Mouse (Mus musculus): Measurements from ENCODE around the gene Dnmt1.

The Dnmt1 gene

DNA sequence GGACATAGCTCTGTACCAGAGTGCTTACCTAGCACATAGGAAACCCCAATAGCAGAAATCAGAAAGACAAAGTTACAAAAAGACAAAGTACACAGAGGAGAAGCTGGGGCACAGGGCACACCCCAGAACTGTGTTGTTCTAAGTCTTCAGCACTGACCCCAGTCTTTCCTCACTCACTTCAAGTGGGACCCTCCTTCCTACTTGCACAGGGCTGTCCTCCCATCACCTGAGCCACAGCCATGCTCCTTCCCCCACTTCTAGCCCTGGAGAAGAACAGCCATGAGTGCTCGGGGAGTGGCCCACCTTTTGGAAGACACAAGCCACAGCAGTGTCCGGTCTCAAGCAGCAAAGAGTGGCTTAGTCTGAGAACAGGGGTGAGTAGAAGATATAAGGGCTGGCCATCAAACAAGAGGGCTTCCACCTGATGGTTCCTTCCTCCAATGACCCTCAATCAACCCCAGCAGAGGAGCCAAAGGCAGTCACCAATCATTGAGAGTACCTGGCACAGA, at the start of gene Dnmt1:
Dnmt1 (minus strand) TSS at position 459 of the 509 bp plus-strand sequence.
- DNase-seq = no peak

DNA sequence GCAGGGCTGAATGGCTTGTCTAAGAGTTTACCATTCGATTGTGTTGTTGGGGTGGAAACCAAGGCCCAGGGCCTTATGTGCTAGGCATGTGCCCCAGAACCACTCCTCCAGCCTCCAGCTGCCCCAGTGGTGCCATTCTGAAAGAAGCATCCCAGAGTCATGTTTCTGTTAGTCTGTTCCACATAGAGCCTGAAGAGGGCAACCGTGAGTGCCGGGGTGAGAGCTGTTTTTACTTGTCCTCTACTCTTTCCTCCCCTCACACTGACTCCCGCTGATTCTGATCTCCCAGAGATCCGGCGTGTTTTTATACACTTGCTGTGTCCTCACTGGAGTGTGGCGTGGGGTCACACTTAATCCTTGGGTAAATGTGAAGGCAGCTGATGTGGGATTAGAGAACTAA, 48.3 kb upstream of the Dnmt1 start:
- DNase-seq = no peak

DNA sequence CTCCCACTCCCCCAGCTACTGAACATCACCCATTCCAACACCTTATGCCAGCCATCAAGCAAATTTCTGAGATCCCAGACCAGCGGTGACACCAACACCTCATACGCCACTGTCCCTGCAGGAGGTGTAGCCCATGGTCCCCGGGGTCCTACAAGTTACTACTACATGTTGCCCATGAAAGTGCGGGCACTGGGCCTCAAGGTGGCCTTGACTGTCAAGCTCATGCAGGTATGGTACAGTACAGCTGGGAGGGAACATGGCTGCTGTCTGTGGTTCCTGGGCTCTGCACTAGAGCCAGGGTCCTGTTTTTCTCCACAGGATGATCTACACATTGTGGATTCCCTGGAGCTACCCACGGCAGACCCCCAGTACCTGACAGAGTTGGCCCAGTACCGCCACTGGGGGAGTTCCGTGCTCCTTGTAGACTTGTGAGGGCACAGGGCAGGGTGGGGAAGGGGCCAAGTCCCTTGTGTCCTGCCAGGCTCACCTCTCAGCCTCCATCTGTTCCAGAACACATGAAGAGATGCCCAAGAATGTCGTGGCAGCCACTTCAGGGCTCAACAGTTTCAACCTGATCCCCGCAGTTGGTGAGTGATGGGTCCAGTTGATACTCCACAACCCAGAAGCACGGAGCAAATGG, 47.7 kb upstream of the Dnmt1 start:
- no peak for DNase-seq

DNA sequence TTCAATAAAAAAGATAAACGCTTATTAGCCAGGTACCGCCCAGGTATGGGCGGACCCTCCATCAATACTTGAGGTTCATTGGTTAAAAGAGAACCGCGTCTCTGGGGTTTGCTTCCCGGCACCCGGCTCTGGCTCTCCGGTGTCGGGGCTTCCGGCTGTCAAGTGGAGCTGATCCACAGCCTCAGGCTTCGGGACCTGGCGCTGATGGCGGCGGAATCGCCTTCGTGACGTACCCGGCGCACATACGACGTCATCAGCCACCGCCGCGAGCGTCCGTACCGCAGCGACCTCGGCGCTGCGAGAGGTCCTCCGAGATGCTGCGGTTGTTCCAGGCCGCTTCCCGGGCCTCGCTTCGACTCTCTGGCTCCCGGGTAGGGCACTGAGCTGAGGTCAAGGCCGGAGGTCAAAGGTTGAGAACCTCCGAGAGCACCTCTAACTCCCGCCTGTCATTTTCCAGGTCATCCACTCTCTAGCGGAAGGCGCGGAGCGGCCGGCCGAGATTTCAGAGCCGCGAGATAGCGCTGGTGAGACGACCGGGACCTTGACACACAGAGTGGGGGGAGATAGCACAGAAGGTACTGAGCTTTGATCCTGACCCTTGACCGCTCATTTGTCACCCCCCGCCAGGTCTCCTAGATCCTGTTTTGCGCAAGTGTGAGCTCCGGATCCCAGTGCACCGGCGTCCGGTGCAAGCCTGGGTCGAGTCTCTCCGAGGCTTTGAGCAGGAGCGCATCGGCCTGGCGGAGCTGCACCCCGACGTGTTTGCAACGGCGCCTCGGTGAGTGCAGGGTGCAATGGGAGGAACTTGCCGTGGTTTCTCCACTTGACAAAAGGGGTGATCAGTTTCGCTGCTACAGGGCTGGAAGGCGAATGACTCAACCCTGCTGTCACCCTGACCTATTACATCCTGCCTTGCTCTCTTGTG, 43.2 kb upstream of the Dnmt1 start, which contains the start of gene Mrpl4:
Mrpl4 (plus strand) TSS at position 112 of the 925 bp plus-strand sequence.
- peak; percentile 88 for DNase-seq

DNA sequence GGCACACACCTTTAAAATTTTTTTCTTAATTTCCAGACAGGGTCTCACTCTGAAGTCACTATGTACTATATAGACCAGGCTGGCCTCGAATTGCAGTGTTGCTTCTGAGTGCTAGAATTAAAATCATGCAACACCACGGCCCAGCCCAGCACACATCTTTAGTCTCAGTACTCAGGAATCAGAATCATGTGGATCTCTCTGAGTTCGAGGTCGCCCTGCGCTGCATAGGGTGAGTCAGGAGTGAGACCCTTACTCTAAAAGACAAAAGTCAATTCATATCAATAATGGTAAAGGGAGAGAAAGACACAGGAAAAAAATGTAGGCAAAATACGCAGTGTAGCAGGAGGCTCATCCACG, 42.6 kb upstream of the Dnmt1 start:
- DNase-seq = no peak

DNA sequence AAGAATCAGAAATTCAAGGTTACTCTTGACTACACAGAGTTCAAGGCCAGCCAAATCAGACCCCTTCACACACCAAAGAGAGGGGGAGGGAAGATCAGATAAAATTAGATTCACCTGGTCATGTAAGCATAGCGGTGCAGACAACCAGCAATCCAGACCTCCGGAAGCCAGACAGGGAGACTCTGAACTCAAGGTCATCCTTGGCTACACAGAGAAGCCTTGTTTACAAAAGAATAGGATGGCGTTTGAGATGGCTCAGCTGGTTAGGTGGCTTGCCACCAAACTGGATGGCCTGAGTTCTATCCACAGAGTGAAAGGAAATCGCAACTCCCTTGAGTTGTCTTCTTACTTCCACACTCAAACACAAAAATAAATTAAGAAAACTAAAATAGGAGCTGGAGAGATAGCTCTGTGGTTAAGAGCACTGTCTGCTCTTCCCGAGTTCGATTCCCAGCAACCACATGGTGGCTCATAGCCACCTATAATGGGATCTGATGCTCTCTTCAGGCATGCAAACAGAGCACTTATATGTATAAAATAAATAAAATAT, 42.0 kb upstream of the Dnmt1 start:
- no peak for DNase-seq

DNA sequence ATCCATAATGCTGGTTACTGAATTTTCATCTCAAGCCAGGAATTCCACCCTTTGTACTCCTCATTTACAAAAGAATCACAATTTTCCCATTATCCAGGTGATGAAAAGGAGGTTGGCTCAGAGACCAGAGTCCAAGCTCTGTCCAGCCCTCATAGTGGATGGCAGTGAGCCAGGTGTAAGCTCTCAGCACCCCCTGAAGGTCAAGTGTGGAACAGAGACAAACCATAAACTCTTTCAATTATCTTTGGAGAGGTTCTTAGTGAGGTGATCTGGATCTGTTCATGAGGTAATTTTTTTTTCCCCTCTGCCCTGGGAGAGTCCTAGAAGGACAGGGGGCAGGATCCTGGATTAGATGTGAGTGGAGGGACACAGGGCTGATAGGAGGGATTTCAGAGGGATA, 41.1 kb upstream of the Dnmt1 start:
- no peak for DNase-seq

DNA sequence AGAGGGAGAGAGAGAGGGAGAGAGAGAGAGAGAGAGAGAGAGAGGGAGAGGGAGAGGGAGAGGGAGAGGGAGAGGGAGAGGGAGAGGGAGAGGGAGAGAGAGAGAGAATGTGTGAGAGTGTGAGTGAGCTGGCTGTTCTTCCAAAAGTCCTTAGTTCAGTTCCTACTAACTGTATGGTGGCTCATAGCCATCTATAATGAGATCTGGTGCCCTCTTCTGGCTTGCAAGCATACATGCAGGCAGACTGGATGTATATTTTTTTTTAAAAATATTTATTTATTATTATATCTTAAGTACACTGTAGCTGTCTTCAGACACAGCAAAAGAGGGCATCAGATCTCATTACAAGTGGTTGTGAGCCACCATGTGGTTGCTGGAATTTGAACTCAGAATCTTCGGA, 38.6 kb upstream of the Dnmt1 start:
- DNase-seq = peak; percentile 28

DNA sequence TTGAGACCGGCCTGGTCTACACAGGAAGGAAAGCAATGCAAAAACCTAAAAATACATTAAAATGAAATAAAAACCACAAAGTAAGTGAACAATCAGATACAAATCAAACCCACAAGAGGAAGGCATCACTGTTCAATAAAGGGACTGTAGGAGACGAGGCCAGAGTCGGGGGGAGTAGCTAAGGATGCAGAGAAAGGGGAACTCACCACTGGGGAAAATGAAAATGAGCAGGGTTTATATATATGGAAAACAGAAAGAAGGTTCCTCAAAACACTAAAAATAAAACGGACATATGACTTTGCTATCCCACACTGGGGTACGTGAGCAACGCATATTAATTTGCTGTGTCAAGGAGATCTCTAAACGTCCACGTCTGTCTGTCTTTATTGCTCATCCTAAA, 37.4 kb upstream of the Dnmt1 start:
- DNase-seq = no peak

DNA sequence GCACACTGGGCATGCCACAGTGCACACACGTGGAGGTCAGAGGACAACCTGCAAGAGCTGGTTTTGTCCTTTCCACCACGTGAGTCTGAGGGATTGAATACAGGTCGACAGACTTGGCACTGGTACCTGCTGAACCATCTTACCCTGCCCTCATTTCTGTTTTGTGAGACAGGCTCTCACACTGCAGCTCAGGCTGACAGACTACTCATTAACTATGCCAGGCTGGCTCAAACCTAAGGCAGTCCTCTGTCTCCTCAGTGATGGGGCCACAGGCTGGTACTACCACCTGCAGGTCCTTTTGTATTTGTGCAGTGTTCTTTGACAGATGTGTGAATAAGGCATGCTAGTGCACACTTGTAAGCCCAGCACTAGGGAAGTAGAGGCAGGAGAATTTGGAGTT, 35.4 kb upstream of the Dnmt1 start:
- DNase-seq = no peak

DNA sequence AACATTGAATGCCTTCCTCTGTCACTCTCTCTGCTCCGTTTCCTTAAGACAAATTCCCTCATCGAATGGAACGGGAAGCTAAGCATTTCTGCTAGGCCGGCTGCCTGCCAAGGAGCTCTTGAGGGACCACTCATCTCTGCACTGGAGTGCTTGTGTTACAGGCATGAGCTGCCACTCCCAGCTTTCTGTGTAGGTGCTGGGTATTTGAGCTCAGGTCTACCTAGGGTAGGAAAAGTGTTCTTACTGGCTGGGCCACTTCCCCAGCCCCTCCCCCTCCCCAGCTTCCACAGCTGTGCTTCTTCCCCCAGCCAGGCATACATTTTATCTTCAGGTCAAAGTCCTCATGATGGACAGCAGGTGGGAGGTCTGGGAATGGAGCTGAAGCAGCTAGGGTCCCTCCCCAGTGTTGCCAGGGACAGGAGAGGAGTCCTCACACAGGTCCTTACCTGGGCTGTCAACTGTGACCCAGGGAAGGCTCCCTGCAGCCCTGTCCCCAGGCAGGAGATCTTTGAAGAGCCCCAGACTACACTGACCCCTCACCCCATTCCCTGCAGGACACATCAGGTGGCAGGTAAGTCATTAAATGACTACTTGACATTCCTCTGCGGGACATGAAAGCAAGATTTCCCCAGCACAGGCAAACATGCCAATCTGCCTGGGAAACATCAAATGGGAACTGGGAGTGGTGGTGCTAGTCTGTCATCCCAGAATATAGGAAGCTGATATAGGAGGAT, 33.6 kb upstream of the Dnmt1 start:
- DNase-seq = no peak

DNA sequence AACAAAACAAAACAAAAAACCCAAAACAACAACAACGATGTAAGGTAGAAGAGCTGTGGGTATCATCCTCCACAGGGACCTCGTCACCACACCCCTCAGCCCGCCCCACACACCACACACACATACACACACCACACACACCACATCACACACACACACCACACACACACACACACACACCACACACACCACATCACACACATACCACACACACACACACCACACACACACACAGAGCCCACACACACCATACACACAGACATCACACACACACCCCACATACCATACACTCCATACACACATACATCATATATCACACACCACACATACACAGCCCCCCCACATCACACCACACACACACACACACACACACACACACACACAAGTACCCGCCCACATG, 31.9 kb upstream of the Dnmt1 start:
- DNase-seq = no peak

DNA sequence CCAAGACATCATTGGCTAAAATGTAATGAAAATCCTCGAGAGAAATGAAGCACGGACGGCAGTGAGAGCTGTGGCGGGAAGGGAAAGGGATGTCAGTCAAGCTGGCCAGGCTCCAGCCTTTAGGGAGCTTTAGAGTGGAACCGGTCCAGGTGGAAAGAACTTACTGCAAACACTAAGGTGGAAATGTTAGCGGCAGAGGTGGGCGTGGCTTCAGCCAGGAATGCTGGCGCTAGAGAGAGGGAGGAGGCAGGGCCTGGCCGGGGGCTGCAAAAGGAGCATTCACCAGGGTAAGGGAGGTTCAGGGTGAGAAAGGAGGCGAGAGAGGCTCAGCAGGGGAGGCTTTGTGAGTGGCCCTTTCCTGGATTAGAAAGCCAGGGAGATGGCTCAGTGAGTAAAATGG, 31.2 kb upstream of the Dnmt1 start:
- DNase-seq = peak; percentile 31

DNA sequence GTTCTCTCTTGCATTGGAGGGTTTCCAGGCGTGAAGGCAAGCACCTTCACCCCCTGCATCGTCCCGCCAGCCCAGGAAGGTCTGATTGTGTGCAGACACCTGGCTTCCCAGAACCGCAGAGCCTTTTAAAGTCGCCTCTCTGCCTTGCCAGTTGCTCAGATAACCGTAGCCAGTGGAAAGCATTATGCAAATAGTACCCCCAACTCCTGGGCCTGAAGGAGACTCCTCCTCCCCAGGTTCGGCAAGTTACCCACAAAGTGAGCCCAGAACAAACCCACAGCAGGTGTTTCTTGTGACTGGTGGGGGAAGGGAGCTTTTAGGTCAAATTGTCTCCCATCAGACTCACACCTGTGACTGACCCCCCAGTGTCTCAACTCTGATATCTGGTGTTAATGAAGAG, 28.3 kb upstream of the Dnmt1 start:
- DNase-seq = peak; percentile 44

DNA sequence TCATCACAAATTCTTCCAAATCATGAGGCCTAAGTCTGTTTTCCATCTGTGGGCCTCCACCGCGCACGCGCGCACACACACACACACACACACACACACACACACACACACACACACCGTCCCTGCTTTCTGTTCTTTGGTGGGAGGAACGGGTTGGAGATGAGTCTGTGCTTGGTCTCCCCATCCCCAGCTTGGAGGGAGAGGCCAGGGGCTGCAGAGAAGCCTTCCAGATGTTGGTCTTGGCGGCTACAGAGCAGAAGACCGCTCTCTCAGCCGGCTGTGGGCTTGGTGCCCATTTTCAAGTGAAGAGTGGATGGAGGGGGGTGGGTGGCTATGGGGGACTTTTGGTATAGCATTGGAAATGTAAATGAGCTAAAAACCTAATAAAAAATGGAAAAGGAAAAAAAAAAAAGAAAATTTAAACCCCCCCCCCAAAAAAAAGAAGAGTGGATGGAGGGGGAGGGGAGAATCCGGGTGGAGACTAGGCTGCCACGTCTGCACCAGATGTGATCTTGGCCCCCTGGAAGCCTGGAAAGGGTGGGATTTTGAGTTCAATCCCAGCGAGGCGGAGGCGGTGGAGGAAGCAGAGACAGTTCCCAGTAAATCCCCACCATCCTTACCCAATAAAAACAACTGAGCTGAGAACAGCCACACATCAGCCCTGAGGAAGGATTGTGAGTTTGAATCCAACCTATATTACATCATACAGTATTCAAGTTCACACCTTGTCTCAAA, 27.4 kb upstream of the Dnmt1 start:
- no peak for DNase-seq

DNA sequence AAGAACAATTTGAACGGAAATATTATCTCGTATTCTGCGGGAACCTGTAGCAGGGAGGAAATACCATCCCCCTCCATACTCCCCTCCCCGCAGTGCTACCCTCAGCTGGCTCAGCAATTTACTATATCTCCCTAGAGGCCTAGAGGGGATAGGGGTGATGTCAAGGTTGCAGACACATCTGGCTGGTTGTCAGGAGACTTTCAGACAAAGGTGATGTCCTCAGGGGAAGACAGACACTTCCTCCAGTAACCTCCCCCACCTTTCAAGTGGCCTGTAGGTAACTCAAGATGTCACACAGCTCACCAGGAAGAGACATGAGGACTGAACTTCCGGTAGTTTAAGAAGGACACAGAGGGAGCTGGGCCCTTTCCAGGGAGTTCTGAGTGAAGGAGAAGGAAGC, 23.5 kb upstream of the Dnmt1 start:
- peak; percentile 54 for DNase-seq

DNA sequence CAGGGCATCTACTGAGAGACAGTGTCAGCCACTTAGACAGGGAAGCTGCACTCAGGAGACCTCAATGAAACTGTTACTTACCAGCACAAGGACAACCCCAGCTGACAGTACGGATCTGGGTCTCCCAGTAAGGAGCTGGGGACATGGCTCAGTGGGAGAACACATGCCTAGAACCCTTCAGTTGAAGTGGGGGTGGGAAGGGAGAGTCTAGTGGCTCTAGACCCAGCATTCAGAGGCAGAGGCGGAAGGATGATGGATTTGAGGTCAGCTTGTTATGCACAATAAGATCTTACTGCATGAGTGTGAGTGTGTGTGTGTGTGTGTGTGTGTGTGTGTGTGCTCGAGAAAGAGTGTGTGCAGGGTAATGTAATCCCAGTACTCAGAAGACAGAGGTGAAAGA, 22.5 kb upstream of the Dnmt1 start:
- no peak for DNase-seq

DNA sequence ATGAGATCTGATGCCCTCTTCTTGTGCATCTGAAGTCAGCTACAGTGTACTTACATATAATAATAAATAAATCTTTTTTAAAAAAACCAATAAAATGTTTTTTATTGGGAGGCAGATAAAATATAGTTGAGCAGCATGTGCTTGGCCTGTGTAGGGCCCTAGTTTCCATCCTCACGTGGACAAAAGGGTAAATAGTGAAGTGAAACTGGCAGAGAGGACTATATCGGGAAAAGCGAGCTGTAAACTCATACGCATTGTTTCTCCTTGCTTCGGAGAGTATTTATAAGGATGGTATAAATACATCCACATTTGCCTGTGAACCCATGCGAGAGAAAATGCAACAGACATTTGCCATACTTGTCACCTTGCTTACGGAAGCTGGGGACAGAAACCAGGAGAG, 20.1 kb upstream of the Dnmt1 start:
- DNase-seq = no peak

DNA sequence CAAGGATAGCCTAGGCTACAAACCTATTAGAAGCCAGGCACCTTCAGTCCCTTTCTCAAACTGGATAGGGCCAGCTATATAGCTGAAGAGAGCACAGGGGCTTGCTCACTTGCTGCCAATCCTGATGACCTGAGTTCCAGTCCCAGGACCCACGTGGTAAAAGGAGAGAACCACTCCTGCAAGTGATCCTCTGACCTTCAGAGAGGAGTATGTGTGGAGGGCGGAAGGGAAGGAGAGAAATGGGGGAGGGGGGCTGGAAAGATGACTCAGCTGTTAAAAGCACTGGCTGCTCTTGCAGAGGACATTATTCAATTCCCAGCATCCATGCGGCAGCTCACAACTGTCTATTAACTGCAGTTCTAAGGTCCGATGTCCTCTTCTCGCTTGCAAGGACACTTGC, 19.5 kb upstream of the Dnmt1 start:
- DNase-seq = no peak

DNA sequence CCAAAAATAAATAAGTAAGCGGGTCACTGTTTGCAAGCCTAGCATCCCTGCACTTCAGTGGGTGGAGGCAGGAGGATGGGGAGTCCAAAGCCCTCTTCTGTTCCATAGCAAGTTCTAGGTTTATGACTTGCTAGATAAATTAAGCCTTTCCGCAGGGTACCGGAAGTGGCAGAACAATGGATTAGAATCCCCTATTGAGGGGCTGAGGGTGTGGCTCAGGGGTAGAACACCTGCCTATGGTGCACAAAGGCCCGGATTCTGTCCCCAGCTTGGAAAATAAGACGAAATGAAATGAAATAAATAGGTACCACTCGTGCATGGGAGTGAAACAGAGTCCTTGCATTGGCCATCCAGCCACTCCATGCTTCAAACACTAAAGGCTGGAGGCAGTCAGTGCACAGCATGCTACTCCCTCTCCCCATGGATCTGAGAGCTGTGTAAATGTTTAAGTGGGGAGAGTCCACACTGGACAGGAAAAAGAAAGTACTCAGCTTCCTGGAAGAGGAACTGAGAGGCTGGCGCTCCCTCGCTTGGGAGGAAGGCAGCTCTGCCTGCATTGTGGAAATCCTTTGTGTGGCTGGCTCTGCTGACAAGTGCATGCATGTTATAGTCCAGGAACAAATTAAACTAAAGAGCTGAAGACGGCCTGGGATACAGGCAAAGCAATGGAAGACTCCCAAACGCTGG, 18.9 kb upstream of the Dnmt1 start:
- no peak for DNase-seq

DNA sequence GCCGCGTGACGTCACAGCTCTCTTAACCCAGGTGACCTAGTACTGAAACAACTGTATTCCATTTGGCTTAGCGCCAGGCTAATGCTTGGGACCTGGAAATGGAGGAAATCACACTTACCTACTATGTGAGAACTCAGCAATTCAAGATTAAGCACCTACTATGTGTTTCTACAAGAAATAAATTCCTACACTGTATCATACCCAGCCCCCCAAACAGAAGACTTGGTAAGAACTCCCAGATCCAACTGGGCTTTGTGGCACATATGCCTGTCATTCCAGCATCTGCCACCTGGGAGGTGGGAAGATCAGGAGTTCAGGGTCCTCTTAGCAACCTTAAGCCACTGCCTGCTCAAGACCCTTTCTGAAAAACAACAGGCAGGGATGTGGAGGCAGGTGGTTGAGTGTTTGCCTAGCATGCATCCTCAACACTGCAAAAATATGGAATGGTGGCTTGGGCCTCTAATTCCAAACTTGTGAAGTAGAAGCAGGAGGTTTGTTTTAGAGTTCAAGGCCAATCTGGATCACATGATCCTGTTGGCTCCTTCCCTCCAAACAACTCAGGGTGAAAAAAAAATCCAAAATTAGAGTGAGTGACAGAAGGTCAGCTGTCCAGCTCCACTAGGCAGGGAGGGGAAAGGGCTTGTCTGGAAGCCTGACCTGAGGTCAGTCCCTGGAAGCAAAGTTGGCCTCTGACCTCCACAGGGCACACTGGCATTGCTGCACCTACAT, 17.4 kb upstream of the Dnmt1 start:
- DNase-seq = no peak
